Mouse (Mus musculus) gastrocnemius, adult 8-10 months (tissue): ENCODE measurements around the gene Grrp1. TPM values are rescaled to one million over a fixed set of nuclear protein-coding genes. Genes with fewer than 3 reads are reported as not detected.

Experiments
- DNase-seq, 2 experiments: peaks; one replicate each; pipeline ENCODE4 v3.0.0; 2022; ENCODE audit warnings: low spot score in 2 of 2
- total RNA-seq, 4 experiments: library from RNA; stranded (reverse); gene quantifications; 2 replicates each; pipeline ENCODE4 v1.2.4; 2022

The Grrp1 gene
- total RNA-seq, 4 experiments from 2014 or later = 1.7 to 2.5 (median 1.8) TPM

GRCm38 (mm10) chr4:134245148-134245843 lies 8.6 kb downstream of the Grrp1 start, which contains the start of gene Zfp593:
Zfp593 (minus strand) TSS chr4:134245592.
- DNase-seq = peak; percentile 89 to 91

DNA sequence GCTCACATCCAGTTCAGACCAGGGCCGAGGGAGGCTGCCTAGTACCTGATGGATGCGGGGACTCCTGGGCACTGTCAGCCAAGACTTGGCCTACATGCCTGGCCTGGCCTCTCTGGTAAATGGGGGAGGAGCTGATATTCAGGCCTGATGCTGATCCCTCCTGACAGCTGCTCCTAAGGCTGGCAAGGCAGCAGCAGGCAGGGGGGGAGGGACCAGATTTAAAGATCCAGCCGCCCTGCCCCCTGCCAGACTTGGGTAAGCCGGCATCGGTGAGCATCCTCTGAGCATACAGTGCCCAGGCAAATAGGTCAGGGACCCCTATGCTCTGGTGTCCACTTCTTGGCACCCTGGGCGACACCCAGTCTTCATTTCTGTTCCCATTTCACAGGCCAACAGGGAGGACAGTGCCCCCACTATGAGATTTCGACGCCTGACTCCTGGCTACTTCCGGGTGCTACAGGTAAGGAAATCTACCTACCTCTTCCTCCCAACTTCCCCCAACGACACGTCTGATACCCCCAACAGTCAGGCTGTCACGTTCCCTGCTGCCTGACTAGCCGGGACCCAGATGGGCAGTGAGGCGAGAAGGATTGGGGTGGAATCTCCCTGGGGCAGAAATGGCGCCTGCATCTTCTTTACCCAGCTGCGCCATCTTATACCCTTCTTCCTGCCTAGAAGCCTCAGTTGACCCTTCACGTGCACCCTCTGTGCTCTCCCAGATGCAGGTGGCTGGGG lies 10.2 kb downstream of the Grrp1 start, which contains the start of gene E130218I03Rik:
Gene E130218I03Rik, plus strand, starts transcription at position 147 of the 735 bp plus-strand sequence.
- peak in 1 of 2 experiments; percentile 34 for DNase-seq

- DNase-seq = no peak
Observed at GRCm38 (mm10) chr4:134238686-134239085, 15.2 kb downstream of the Grrp1 start.

GRCm38 (mm10) chr4:134238279-134238651 lies 15.6 kb downstream of the Grrp1 start, which contains the start of gene Cnksr1:
Cnksr1 (minus strand) TSS chr4:134238399.
- DNase-seq = peak; percentile 78 to 89

GRCm38 (mm10) chr4:134237582-134238278 lies 16.2 kb downstream of the Grrp1 start:
- DNase-seq = peak; percentile 63 to 71

GRCm38 (mm10) chr4:134234876-134235275 lies 19.0 kb downstream of the Grrp1 start:
- DNase-seq = peak; percentile 61 to 76

- no peak for DNase-seq
Observed at GRCm38 (mm10) chr4:134230431-134230830, 23.5 kb downstream of the Grrp1 start.

DNA sequence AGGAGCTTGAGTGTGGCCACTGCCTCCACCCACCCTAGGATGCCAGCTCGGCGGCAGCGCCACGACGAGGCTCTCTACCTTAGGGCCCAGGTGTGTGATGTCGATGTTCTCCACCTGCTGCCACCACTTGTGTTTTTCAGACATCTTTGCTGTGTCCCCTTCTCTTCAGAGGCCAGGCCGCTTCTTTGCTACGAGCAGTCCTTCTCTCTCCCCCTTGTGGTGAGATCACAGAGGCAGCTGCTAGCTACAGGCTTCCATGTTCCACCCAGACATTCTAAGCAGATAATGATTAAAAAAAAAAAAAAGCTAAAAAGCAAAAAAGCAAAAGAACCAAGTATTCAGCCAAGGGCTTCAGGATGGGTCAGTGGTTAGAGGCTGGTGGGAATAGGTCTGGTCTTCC lies 26.7 kb downstream of the Grrp1 start, which contains the start of gene Catsper4:
Gene Catsper4, minus strand, starts transcription at position 190 of the 400 bp plus-strand sequence.
- no peak for DNase-seq

DNA sequence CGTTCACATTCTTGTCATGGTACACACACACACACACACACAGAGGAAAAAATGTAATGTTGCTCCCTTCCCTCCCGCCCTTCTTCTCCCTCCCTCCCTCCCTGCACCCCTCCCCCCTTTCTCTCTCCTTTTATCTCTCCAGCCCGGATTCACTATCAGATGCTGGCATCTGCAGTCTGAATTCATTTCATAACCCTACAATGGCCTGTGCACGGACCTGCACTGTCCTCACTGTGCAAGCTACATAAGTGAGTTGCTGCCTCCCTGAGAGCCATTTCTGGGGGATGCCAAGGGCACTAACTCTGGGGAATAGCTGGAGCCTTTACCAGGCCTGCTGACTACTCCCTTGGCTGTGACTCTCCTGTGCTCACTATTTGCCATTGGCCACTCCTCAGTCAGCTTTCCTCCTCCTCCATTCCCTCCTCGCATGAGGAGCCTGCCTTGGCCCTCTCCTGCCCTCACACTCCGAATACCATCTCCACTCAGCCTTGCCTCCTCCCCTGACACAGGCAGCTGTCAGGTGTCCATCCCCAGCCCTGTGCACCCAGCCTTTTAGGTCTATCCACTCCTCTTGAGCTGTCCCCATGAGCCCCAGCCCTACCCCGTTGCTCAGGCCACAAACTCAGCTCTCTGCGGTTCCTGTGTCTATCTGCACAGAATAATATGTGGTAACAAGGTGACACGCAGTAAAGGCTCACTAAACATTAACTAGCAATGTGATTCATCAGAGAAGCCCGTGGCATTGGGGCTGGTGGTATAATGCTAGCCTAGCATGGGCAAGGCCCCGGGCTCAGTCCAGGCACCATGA lies 30.9 kb downstream of the Grrp1 start:
- DNase-seq = no peak

DNA sequence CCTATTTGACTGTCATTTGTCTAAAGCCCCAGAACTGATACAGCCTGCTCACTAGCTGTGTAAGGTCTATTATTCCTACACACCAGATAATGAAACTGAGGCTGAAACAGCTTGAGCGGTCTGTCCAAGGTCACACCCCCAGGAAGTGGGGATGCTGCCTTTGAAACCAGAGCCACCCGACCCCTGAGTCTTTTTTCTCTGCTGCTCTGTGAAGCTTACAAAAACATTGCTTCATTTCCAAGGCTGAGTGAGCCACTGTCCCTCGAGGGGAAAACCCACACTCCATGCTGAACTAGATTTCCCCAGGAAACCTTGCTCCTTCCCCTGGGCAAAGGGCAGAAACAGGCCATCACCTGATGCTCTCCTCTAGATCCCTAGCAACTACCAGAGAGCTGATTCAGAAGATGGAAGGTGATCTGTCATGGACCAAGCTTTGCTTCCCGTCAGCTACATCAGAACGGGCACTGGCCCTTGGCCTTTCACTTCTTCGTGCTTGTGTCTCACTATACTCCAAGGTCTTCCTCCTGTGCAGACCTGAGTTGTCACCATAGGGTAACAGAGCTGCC lies 47.3 kb downstream of the Grrp1 start:
- no peak for DNase-seq

GRCm38 (mm10) chr4:134203340-134203896 lies 50.5 kb downstream of the Grrp1 start:
- no peak for DNase-seq

DNA sequence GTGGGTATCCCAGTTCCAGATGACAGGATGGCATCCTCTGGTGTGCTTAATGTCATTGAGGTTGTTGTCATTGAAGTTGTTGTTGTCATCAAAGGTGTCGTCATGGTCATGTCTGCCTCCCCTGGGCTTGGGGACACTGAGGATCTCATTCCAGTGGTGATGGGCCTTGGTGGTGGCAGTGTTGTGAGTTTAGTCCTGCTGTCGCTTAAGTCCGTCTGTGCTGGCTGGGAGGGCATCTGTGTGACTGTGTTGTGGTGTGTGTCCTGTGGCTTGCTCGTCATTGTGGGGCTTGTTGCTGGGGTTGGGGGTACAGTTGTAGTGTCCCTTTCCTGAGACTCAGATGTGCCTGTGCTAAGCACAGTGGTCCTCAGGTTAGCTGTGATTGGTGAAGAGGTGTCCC lies 51.0 kb downstream of the Grrp1 start, which contains the start of gene Gm7534:
Gene Gm7534, minus strand, starts transcription at position 101 of the 400 bp plus-strand sequence.
- DNase-seq = no peak

Other genes with a start within 250 kb of the Grrp1 start
- under 1 TPM; 0.39 to 0.96 (median 0.60) TPM for gene Lin28a, start 235.3 kb downstream of the Grrp1 start, total RNA-seq
- gene Zfp683, start 200.3 kb downstream of the Grrp1 start, total RNA-seq = not detected
- gene Crybg2, start 193.3 kb downstream of the Grrp1 start, total RNA-seq = not detected
- gene Cd52, start 159.0 kb downstream of the Grrp1 start, total RNA-seq = under 1 TPM in 1 of 4 experiments, not detected in 3; 0.85 TPM
- gene Ubxn11, start 151.5 kb downstream of the Grrp1 start, total RNA-seq = 1 to 10 TPM; 1.0 to 2.3 (median 1.9) TPM
- gene Sh3bgrl3, start 125.3 kb downstream of the Grrp1 start, total RNA-seq = 10 to 100 TPM in 3 of 4 experiments, 1 to 10 TPM in 1; 9.0 to 16.5 (median 13.4) TPM
- gene Cep85, start 67.0 kb downstream of the Grrp1 start, total RNA-seq = 10 to 100 TPM; 46.5 to 67.7 (median 55.8) TPM
- gene Gm7534, start 51.1 kb downstream of the Grrp1 start, total RNA-seq = not detected
- gene Catsper4, start 26.7 kb downstream of the Grrp1 start, total RNA-seq = 1 to 10 TPM in 2 of 4 experiments, under 1 TPM in 2; 0.75 to 1.8 (median 1.1) TPM
- 10 to 100 TPM; 48.7 to 66.3 (median 61.7) TPM for gene Cnksr1, start 15.7 kb downstream of the Grrp1 start, total RNA-seq
- gene E130218I03Rik, start 10.4 kb downstream of the Grrp1 start, total RNA-seq = under 1 TPM in 1 of 4 experiments, not detected in 3; 0.29 TPM
- 1 to 10 TPM; 5.0 to 7.3 (median 6.1) TPM for gene Zfp593, start 8.5 kb downstream of the Grrp1 start, total RNA-seq
- not detected for gene Gm30191, start 7.2 kb downstream of the Grrp1 start, total RNA-seq
- 1 to 10 TPM; 2.5 to 4.1 (median 3.4) TPM for gene Pdik1l, start 33.8 kb upstream of the Grrp1 start, total RNA-seq
- 100 to 1,000 TPM; 202 to 681 (median 229) TPM for gene Trim63, start 61.0 kb upstream of the Grrp1 start, total RNA-seq
- gene Slc30a2, start 89.1 kb upstream of the Grrp1 start, total RNA-seq = 10 to 100 TPM in 2 of 4 experiments, 1 to 10 TPM in 2; 3.4 to 20.1 (median 11.8) TPM
- gene Extl1, start 129.7 kb upstream of the Grrp1 start, total RNA-seq = 10 to 100 TPM; 22.2 to 36.1 (median 29.7) TPM
- 1 to 10 TPM; 2.2 to 2.8 (median 2.5) TPM for gene Pafah2, start 142.2 kb upstream of the Grrp1 start, total RNA-seq
- 1 to 10 TPM; 2.7 to 4.4 (median 2.8) TPM for gene Stmn1, start 214.2 kb upstream of the Grrp1 start, total RNA-seq
- 1 to 10 TPM; 2.8 to 5.5 (median 5.0) TPM for gene Paqr7, start 242.6 kb upstream of the Grrp1 start, total RNA-seq